Mouse (Mus musculus) kidney, adult 8-10 months (tissue): ENCODE data around the gene Vgll3.
A peak's percentile ranks its signal among the peaks of the same experiment; 100 is the strongest.

Source experiments
- DNase-seq, 2 experiments: peaks; one replicate each; pipeline ENCODE4 v3.0.0; 2022

Vgll3 gene

GRCm38 (mm10) chr16:65814918-65815881, at the start of gene Vgll3:
Gene Vgll3, plus strand, starts transcription at chr16:65815257.
- DNase-seq, result peak; percentile 27 to 29

- DNase-seq, result no peak
Measured at GRCm38 (mm10) chr16:65765976-65766375, 49.1 kb upstream of the Vgll3 start.

DNA sequence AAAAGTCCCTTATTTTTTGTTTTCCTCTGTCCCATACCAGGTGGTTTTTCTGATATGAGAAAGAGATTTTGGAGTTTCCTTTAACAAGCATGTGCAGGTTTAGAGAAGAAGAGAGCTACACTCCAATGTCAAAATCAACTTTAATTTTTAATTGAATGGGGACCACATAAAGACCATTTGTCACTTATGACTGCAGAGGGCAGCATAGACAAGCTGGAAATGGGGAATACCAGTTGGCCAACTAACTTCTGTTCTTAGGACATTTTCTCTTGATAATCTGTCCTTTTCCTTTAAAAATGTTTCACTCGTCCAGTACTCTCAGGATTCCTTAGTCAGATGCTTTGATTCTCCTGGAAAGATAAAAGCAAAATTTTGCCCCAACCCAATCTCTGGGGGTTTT, 29.1 kb upstream of the Vgll3 start:
- no peak for DNase-seq

DNA sequence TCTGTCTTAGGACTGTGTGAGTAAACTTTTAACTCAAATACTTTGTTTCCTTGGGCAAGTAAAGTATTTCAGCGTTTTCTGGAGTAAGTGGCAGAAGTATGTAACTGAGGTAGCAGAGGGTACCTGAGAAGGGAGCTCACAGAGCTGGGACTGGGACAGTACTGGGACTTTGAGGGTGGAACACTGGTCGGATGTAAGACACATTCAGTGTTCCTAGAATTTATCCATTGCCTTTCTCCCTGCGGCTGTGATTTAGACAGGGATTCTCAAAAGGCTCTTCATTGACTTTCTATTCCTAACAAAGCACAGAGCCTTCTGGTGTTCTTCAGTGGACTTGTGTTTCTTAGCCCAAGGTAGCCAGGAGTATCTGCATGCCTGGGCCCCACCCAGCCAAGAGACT, 1.0 kb downstream of the Vgll3 start:
- DNase-seq, result no peak

GRCm38 (mm10) chr16:65818779-65819178, 3.7 kb downstream of the Vgll3 start:
- peak in 1 of 2 experiments; percentile 8 for DNase-seq

GRCm38 (mm10) chr16:65820803-65821202, 5.7 kb downstream of the Vgll3 start:
- no peak for DNase-seq

DNA sequence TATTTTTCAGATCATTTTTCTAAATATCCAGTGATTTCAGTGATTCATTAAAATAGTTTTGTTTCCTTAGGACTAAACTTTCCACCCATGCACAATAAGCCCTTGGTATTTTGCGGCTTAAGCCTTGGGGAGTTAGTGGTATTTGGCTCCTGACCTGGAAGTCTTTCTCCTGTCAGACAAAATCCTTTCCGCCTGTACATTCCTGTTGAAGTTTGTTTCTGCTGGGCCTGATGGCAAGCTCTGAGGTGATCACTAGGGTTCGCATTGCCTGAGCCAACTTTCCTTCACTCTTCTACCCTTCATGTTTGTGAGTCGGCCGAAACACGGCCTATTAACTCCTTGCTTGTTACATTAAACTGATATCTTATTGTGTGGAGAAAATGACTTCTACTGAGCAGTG, 8.7 kb downstream of the Vgll3 start:
- no peak for DNase-seq

DNA sequence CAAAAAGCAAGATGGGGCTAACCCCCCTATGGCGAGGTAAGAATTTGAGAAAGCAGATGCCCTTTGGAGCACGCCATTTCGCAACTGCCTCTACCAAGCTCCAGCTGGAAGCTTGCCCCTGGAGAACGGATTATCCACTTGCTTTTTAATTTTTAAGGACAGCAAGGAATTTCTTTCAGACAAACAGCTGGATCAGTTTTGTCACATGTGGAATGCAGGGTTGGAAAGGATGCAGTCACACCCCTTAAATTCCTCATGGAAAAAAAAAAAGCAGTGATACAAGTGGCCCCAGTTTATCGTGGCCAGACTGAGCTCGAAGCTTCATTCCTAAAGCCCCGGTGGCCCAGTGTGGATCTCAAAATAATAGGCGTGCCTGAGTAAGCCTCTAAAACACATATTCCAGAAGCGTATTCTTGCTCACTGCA, 13.1 kb downstream of the Vgll3 start:
- DNase-seq, result no peak

DNA sequence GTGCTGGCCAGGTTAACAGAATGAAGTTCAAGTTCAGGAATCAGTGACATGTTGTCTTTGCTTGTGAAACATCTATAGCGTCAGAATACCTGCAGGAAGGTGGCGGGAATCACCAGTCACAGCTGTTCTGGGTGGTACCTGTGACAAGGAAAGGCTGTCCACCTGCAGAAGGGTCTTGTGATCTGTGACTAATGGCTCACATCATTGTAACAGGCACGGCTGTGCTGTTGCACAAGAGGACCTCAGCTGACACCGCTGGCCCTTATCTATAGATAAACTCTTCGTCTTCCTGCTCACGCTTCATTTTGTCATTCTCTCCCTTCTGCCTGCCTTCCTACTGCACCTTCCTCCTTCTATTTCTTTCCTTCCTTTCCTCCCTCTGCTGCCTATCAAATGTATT, 14.0 kb downstream of the Vgll3 start:
- DNase-seq, result no peak

GRCm38 (mm10) chr16:65834721-65835120, 19.7 kb downstream of the Vgll3 start:
- DNase-seq, result no peak

GRCm38 (mm10) chr16:65850126-65850525, 35.1 kb downstream of the Vgll3 start:
- DNase-seq, result no peak

- no peak for DNase-seq
Measured at GRCm38 (mm10) chr16:65864471-65864870, 49.4 kb downstream of the Vgll3 start.

DNA sequence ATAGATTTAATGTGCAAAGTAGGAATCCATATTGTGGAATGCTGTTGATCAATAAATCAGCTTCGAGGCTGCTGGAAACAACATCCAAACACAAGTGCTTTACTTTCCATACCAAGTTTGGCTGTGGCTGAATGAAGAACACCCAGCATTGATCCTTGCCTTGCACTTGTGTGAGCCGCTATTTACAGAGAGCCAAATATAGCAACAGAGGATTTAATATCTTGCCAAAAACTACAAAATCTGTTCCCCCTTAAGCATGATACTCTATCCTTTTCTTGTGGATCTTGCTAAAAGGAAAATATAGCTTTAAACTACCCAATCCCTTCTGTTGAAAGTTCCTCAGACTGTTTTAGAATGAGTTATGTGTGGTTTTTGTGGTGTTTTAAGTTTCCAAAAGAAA, 52.9 kb downstream of the Vgll3 start:
- DNase-seq, result no peak

DNA sequence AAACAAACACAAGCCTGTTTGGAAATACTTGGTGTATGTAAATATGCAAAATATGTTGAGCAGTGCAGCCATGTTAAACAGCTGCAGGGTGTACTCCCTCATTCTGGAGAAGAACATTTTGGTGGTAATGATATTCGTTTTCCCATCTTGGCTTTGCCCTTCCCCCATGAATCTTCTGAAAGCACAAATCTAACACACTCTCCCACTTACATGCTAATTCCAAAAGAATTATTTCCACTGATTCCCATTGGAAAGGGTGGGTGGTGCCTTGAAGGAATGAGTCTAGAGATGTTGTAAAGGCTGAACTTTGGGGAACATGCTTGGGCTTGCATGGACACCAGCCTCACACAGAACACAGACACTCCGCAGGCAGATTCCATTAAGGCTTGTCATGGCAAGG, 53.9 kb downstream of the Vgll3 start:
- DNase-seq, result no peak

DNA sequence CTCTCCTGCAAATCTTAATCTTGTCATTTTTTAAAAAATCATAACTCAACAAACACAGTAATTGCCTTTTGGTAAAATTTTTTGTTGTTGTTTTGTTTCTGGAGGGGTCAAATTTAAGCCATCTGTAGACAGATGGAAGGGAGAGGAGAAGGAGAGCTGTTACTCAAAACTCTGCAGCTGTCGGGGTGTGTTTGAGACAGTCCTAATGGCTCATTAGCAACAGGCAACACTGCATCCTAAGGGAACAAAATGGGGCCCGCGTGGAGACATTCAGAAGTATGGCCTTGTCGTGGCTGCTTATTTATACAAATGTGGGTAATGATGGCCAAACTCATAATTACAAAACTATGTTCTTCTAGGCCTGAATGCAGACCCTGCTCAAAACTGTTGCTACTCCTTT, 73.9 kb downstream of the Vgll3 start:
- DNase-seq, result no peak
